Comparison of ENCODE assay signal across 20 mouse cellular contexts in the genomic region with DNA sequence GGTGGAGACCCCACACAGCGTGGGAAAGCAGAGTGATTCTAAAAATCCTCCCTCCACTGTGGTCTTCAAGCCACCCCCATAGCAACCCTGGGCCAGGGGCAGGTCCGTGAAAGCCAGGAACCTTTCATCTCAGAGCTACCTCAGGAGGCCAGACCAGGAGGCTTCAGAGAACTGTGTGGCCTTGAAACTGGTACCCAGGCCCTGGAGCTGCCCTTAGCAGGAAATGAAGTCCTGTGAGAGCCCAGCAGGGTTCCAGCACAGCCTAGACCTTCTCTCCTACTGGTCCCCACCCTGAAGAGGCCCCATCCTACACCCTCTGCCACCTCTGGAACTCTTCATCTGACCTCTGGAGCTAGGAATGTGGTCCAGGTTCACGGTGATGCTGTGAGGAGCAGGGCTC. TPM values are rescaled to one million over a fixed set of nuclear protein-coding genes. Genes with fewer than 3 reads are reported as not detected.
DNase-seq lines count a peak whose midpoint lies in the region; ATAC-seq and TF ChIP-seq lines count a peak whose summit lies in the region.
"Had no signal": no experiment of that assay in that cellular context is flagged by ENCODE, and none has a peak within 500 bp of the region (broad histone marks: within the 10 kb centered on the region; RNA-seq: fewer than 3 reads in every experiment).

No protein-coding gene starts in this region.

- no peaks in the 10 kb centered on the region for H3K36me3 ChIP-seq in heart, embryonic 10.5 days
- H3K36me3 ChIP-seq in heart, adult 2 months (ENCODE audit: control insufficient read depth, insufficient read depth, low read length), result no peaks in the 10 kb centered on the region
- H3K36me3 ChIP-seq in limb, embryonic 11.5 days (ENCODE audit: control insufficient read depth, insufficient read depth, low read length), result no peaks in the 10 kb centered on the region
- H3K36me3 ChIP-seq in limb, embryonic 10.5 days, result no peaks in the 10 kb centered on the region
- H3K36me3 ChIP-seq in embryonic facial prominence, embryonic 14.5 days (ENCODE audit: control insufficient read depth, insufficient read depth, low read length), result no peaks in the 10 kb centered on the region
- H3K36me3 ChIP-seq: forebrain, embryonic 12.5 days; hindbrain, embryonic 12.5 days had no signal

- TF ChIP-seq CTCF in heart, adult 2 months (IDR thresholded peaks at IDR 0.05), result no peak

- H3K79me2 ChIP-seq in heart, adult 2 months (replicated peaks; ENCODE audit: control insufficient read depth, insufficient read depth, low read length), result no peaks in the 10 kb centered on the region

- no peak for TF ChIP-seq POLR2A in heart, adult 2 months (IDR thresholded peaks at IDR 0.05; ENCODE audit: insufficient read depth, low read depth, low read length)

- H3K27ac ChIP-seq in heart, embryonic 10.5 days, result 0 out of 2 replicates have a peak overlapping the region, but pooled peaks have one; percentile 44
- H3K27ac ChIP-seq in heart, adult 2 months, result no peak overlapping the region
- no peak overlapping the region for H3K27ac ChIP-seq in limb, embryonic 11.5 days (replicated peaks; ENCODE audit: low read depth, low read length)
- no peak overlapping the region for H3K27ac ChIP-seq in limb, embryonic 10.5 days
- H3K27ac ChIP-seq in embryonic facial prominence, embryonic 14.5 days (replicated peaks; ENCODE audit: low read depth, low read length), result no peak overlapping the region
- H3K27ac ChIP-seq: forebrain, embryonic 12.5 days; hindbrain, embryonic 12.5 days; hindbrain, postnatal 0 days had no signal

- no peak overlapping the region for H3K4me3 ChIP-seq in heart, embryonic 10.5 days
- H3K4me3 ChIP-seq in heart, adult 2 months, result no peak overlapping the region
- no peak overlapping the region for H3K4me3 ChIP-seq in limb, embryonic 11.5 days (ENCODE audit: low read depth, low read length)
- no peak overlapping the region for H3K4me3 ChIP-seq in limb, embryonic 10.5 days
- no peak overlapping the region for H3K4me3 ChIP-seq in embryonic facial prominence, embryonic 14.5 days (ENCODE audit: low read depth, low read length)
- H3K4me3 ChIP-seq: forebrain, embryonic 12.5 days; hindbrain, embryonic 12.5 days had no signal

- 0 out of 2 replicates have a peak, but pooled peaks have one; percentile 16 for ATAC-seq in limb, embryonic 11.5 days (ENCODE audit: insufficient number of reproducible peaks, low FRiP score, low TSS enrichment, low read depth)
- no peak for ATAC-seq in embryonic facial prominence, embryonic 14.5 days (ENCODE audit: low read depth)
- ATAC-seq: forebrain, embryonic 16.5 days; hindbrain, postnatal 0 days; Patski had no signal

- no peak overlapping the region for H3K4me2 ChIP-seq in limb, embryonic 11.5 days (ENCODE audit: low read depth, severe bottlenecking)
- H3K4me2 ChIP-seq in embryonic facial prominence, embryonic 14.5 days (ENCODE audit: low read depth, low read length), result no peak overlapping the region
- H3K4me2 ChIP-seq: forebrain, embryonic 12.5 days; heart, embryonic 11.5 days; hindbrain, embryonic 12.5 days had no signal

- intact Hi-C loops in heart, adult 2 months (cut with DNase I), result loop anchor here (2.0 kb wide), 1 partner anchor 197 kb away; no protein-coding TSS in a partner anchor

- H3K4me1 ChIP-seq in heart, embryonic 10.5 days, result peaks cover 11% of the 10 kb centered on the region
- H3K4me1 ChIP-seq in heart, adult 2 months (ENCODE audit: control insufficient read depth, insufficient read depth, low read length), result peaks cover 4% of the 10 kb centered on the region
- no peaks in the 10 kb centered on the region for H3K4me1 ChIP-seq in limb, embryonic 11.5 days (ENCODE audit: control insufficient read depth, insufficient read depth, low read length)
- H3K4me1 ChIP-seq in limb, embryonic 10.5 days, result peaks cover 12% of the 10 kb centered on the region
- no peaks in the 10 kb centered on the region for H3K4me1 ChIP-seq in embryonic facial prominence, embryonic 14.5 days (ENCODE audit: control insufficient read depth, insufficient read depth, low read length)

- WGBS in heart, embryonic 10.5 days, result 42% methylated on average over 3 of the region's 3 CpGs
- 74% methylated on average over 3 of the region's 3 CpGs for WGBS in heart, adult 2 months
- 41% methylated on average over 3 of the region's 3 CpGs for WGBS in limb, embryonic 11.5 days
- WGBS in limb, embryonic 10.5 days, result 43% methylated on average over 3 of the region's 3 CpGs
- 51% methylated on average over 3 of the region's 3 CpGs for WGBS in embryonic facial prominence, embryonic 14.5 days

- no peak overlapping the region for H3K9ac ChIP-seq in heart, adult 2 months (ENCODE audit: low read depth, low read length)
- H3K9ac ChIP-seq in limb, embryonic 11.5 days (ENCODE audit: low read length), result no peak overlapping the region
- 0 out of 2 replicates have a peak overlapping the region, but pooled peaks have one; percentile 25 for H3K9ac ChIP-seq in embryonic facial prominence, embryonic 14.5 days (ENCODE audit: low read depth, low read length)
- H3K9ac ChIP-seq: forebrain, embryonic 12.5 days; hindbrain, embryonic 12.5 days had no signal

- peaks cover 24% of the 10 kb centered on the region for H3K27me3 ChIP-seq in heart, embryonic 10.5 days (ENCODE audit: insufficient read depth, poor library complexity, severe bottlenecking)
- no peaks in the 10 kb centered on the region for H3K27me3 ChIP-seq in heart, adult 2 months (ENCODE audit: control insufficient read depth, insufficient read depth, low read length)
- H3K27me3 ChIP-seq in limb, embryonic 11.5 days (ENCODE audit: control insufficient read depth, insufficient read depth, low read length), result no peaks in the 10 kb centered on the region
- 0 out of 2 replicates have a peak, but pooled peaks cover 4% of the 10 kb centered on the region for H3K27me3 ChIP-seq in limb, embryonic 10.5 days (ENCODE audit: low read depth, poor library complexity, severe bottlenecking)
- H3K27me3 ChIP-seq in embryonic facial prominence, embryonic 14.5 days (replicated peaks; ENCODE audit: control insufficient read depth, insufficient read depth, low read length), result no peaks in the 10 kb centered on the region
- H3K27me3 ChIP-seq: hindbrain, embryonic 12.5 days; Patski had no signal

- no peak for TF ChIP-seq EP300 in heart, adult 2 months (IDR thresholded peaks at IDR 0.05; ENCODE audit: insufficient read depth, low read depth, low read length)

- DNase-seq in heart, embryonic 10.5 days (ENCODE audit: low spot score), result no peak
- DNase-seq in heart, adult 2 months, result no peak
- DNase-seq in limb, embryonic 11.5 days (ENCODE audit: low spot score), result no peak
- no peak for DNase-seq in limb, embryonic 10.5 days (ENCODE audit: low spot score)
- no peak for DNase-seq in embryonic facial prominence, embryonic 14.5 days (ENCODE audit: low spot score)
- DNase-seq in frontal cortex, adult 2 months (ENCODE audit: extremely low spot score in 1 of 2, low spot score in 1 of 2), result no peak
- no peak for DNase-seq in layer of hippocampus, adult 8-10 months (ENCODE audit: low spot score in 2 of 2)
- DNase-seq: adrenal gland, adult 2 months; adrenal gland, postnatal 25 days; cerebellum, adult 2 months; cerebellum, postnatal 10 days; gastrocnemius, postnatal 36 days; heart, adult 11 months had no signal

- H3K9me3 ChIP-seq in heart, embryonic 10.5 days, result no peaks in the 10 kb centered on the region
- H3K9me3 ChIP-seq in limb, embryonic 11.5 days (ENCODE audit: control insufficient read depth, low read length), result no peaks in the 10 kb centered on the region
- H3K9me3 ChIP-seq in limb, embryonic 10.5 days (replicated peaks), result no peaks in the 10 kb centered on the region
- no peaks in the 10 kb centered on the region for H3K9me3 ChIP-seq in embryonic facial prominence, embryonic 14.5 days (ENCODE audit: control insufficient read depth, low read length)
- H3K9me3 ChIP-seq: forebrain, embryonic 12.5 days; hindbrain, embryonic 12.5 days had no signal

RNA-seq across cellular contexts. Expression of a gene that starts 14.8 kb away (rescaled TPM):
- 34.2 and 40.8 TPM in 2 replicates for polyA plus RNA-seq in heart, embryonic 10.5 days (2016; fragmentation: Nextera tagmentation; extraction: Ambion mirVana)
- 10 to 100 TPM; 15.3 to 17.6 TPM for total RNA-seq in heart, adult 2 months (2021)
- 17.7 and 20.4 TPM in 2 replicates for polyA plus RNA-seq in heart, adult 2 months (2012; rRNA removed)
- polyA plus RNA-seq in limb, embryonic 11.5 days (2014; fragmentation: Nextera tagmentation; extraction: Ambion mirVana), result 16.0 and 17.0 TPM in 2 replicates
- polyA plus RNA-seq in limb, embryonic 10.5 days (2016; fragmentation: Nextera tagmentation; extraction: Ambion mirVana), result 26.2 and 28.1 TPM in 2 replicates
- polyA plus RNA-seq in embryonic facial prominence, embryonic 14.5 days (2014; fragmentation: Nextera tagmentation; extraction: Ambion mirVana), result 20.7 and 21.1 TPM in 2 replicates
- polyA plus RNA-seq in frontal cortex, adult 2 months (2012; rRNA removed), result 11.6 and 13.5 TPM in 2 replicates
- 10 to 100 TPM; 12.8 to 22.5 (median 17.9) TPM for total RNA-seq in layer of hippocampus, adult 8-10 months (2022)

RNA-seq across cellular contexts. Expression of a gene that starts 19.6 kb away (rescaled TPM):
- polyA plus RNA-seq in heart, embryonic 10.5 days (2016; fragmentation: Nextera tagmentation; extraction: Ambion mirVana), result 0.28 TPM in 1 of 2 replicates, not detected in the other
- under 1 TPM in 1 of 2 experiments, not detected in 1; 0.10 TPM for total RNA-seq in heart, adult 2 months (2021)
- 0.04 and 0.38 TPM in 2 replicates for polyA plus RNA-seq in heart, adult 2 months (2012; rRNA removed)
- not detected in 2 replicates for polyA plus RNA-seq in limb, embryonic 11.5 days (2014; fragmentation: Nextera tagmentation; extraction: Ambion mirVana)
- polyA plus RNA-seq in limb, embryonic 10.5 days (2016; fragmentation: Nextera tagmentation; extraction: Ambion mirVana), result 0.13 and 0.36 TPM in 2 replicates
- 0.10 and 0.13 TPM in 2 replicates for polyA plus RNA-seq in embryonic facial prominence, embryonic 14.5 days (2014; fragmentation: Nextera tagmentation; extraction: Ambion mirVana)
- polyA plus RNA-seq in frontal cortex, adult 2 months (2012; rRNA removed), result 0.38 and 0.70 TPM in 2 replicates
- under 1 TPM in 3 of 4 experiments, not detected in 1; 0.22 to 0.30 (median 0.25) TPM for total RNA-seq in layer of hippocampus, adult 8-10 months (2022)
- total RNA-seq: adrenal gland, adult 2 months; adrenal gland, postnatal 25 days had no signal
- polyA plus RNA-seq: C2C12; forebrain, embryonic 12.5 days; heart, embryonic 11.5 days; Patski had no signal

RNA-seq across cellular contexts. Expression of a gene that starts 54.3 kb away (rescaled TPM):
- 51.2 and 53.1 TPM in 2 replicates for polyA plus RNA-seq in heart, embryonic 10.5 days (2016; fragmentation: Nextera tagmentation; extraction: Ambion mirVana)
- total RNA-seq in heart, adult 2 months (2021), result 10 to 100 TPM; 70.9 to 71.3 TPM
- 53.3 and 71.9 TPM in 2 replicates for polyA plus RNA-seq in heart, adult 2 months (2012; rRNA removed)
- polyA plus RNA-seq in limb, embryonic 11.5 days (2014; fragmentation: Nextera tagmentation; extraction: Ambion mirVana), result 28.5 and 33.3 TPM in 2 replicates
- 83.2 and 85.7 TPM in 2 replicates for polyA plus RNA-seq in limb, embryonic 10.5 days (2016; fragmentation: Nextera tagmentation; extraction: Ambion mirVana)
- polyA plus RNA-seq in embryonic facial prominence, embryonic 14.5 days (2014; fragmentation: Nextera tagmentation; extraction: Ambion mirVana), result 43.3 and 46.9 TPM in 2 replicates
- 27.3 and 28.9 TPM in 2 replicates for polyA plus RNA-seq in frontal cortex, adult 2 months (2012; rRNA removed)
- total RNA-seq in layer of hippocampus, adult 8-10 months (2022), result 10 to 100 TPM; 43.0 to 55.3 (median 48.6) TPM
